Mouse (Mus musculus) cerebellum, adult 11-12 months (tissue): ENCODE measurements around the gene Rpl7a.
"Not testable (repeated sequence)": the region's sequence is repeated elsewhere in the genome, so short reads cannot be mapped to it uniquely, and the experiment has no call there.

ENCODE experiments used
- DNase-seq: peaks from one replicate; pipeline ENCODE4 v3.0.0; 2022

The Rpl7a gene

DNA sequence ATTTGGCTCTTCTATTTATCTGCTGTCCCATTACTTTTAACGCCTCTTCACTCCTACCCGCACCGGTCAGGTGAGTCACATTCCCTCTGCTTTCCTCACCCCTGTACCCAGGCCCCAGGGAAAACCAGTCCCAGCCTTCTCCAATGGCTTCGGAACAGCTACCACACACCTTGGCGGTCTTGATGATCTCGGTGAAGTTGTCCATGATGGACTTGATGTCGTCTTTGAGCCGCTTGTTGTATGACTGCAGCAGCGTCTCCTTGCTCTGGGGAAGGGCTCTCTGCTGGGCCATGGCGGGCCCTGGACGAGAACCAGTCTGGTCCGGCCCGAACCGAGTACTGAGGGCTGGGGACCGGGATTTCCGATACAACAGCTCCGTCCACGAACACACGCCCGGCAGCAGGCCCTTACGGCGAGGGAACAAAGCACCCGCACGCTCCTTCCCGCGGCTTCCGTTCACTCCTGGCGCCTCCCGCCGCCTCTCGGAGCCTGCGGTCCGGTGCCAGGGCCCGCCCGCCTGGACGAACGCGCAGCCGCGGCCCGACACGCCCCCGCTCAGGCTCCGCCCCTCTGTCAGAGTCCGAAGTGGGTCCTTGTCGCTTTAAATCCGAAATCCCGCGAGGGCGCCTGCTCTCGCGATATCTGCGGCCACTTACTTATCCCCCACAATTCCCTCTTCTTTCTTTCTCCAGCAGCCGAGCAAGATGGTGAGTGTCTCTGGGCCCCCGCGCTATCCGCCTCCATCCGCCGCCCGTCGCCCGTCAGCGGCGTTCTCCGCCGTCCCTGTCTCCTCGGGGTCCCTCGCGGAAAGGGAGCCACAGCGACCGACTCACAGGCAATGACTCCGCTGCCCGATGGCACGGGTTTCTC, at the start of gene Rpl7a, which contains the start of gene Med22:
TSS of gene Rpl7a (plus strand) at position 641 of the 870 bp plus-strand sequence.
TSS of gene Med22 (minus strand) at position 554 of the 870 bp plus-strand sequence.
- DNase-seq = peak; percentile 99

DNA sequence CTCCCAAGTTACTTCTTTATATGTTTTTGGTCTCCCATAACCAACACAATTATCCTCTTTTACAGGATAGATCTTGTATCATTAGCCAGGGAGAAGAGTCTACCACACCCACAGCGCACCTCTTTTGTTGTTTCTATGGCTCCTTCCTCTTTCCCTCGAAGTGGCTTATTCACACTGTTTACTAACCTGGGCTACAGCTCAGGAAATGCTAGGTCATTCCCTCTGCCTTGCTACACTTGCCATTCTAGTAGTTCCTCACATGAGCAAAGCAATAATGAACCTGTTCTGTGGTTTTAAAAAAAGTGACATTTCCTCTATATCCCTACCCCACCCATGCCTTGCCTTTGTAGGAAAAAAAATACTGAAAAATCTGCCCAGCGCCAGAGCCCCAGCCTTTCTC, 47.7 kb upstream of the Rpl7a start:
- DNase-seq = no peak

DNA sequence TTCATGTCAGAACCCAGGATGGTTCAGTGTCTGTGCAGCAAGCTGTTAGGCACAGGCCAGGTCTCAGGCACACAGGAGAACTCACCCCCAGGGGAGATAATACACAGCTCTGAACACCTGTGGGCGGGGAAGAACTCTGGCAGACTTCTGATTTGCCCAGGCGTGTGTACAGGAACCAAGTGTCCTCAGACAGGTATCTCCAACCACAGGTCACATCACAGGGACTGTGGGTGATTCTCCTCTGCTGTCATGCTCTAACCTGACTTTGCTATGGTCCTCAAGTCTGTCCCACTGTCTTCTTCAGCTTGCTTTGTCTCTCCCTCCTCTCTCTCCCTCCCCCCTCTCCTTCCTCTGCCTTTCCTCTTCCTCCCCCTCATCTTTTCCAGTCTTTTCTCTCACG, 45.7 kb upstream of the Rpl7a start, which contains the start of gene Abo:
TSS of gene Abo (minus strand) at position 101 of the 400 bp plus-strand sequence.
- no peak for DNase-seq

DNA sequence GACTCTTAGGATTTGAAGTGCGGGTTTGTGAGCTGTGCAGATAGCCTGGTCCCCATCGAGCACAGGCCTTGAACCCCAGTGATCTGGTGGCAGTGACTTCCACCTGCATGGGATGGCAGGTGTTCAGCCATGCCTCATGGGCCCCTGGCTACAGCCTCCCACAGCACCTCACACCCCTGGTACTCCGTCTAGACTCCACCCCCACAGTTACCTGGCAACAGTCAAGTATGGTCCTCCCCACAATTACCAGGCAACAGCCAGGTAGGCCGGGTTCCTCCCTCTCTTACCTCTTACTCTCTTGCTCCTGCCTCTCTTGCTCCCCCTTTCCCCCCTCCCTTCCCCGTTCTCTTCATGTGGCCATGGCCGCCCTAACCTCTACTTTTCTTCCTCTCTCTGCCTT, 39.9 kb upstream of the Rpl7a start:
- DNase-seq = no peak

DNA sequence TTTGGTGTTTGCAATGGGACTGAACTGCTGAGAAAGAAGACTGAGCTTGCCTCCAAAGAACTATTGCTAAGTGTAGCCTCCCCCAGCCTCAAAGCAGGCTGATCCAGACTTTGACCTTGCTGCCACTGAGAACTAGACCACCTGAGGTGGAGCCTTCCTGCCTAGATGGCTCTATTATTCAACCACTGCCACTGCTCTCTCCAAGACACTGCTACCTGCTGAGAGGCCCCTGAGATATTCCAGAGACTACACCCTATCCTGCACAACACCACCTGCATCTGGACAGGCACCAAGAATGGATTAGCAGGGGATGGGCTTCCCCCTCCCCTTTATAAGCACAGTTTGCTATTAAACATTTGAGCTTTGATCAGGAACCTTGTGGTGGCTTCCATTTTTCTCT, 32.0 kb upstream of the Rpl7a start:
- DNase-seq = no peak

DNA sequence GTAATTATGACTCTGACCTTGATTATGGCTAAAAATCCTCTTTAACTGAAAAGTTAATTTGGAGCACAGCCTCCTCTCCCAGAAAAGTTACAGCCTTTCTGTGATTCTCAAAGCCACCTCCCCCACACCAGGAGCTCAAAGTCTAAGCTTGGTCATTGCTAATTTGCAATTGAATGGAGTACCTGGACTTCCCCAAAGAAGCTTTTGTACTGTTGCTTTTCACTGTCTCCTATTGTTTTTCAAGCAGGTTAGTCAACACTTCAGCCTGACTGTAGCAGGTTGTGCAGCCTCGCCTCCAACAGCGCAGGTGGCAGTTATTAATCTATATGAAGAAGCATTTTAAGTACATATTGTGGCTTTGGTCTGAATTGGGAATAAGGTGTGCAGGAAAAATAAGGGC, 25.0 kb upstream of the Rpl7a start:
- DNase-seq = not testable (repeated sequence)

DNA sequence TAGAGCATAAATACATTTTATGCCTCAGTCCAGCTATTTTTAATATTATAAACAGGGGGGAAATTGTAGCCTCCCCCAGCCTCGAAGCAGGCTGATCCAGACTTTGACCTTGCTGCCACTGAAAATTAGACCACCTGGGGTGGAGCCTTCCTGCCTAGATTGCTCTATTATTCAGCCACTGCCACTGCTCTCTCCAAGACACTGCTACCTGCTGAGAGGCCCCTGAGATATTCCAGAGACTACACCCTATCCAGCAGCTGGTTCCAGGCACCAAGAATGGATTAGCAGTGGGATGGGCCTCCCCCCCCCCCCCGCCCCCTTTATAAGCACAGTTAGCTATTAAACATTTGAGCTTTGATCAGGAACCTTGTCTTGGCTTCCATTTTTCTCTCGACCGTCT, 24.4 kb upstream of the Rpl7a start:
- DNase-seq = not testable (repeated sequence)

DNA sequence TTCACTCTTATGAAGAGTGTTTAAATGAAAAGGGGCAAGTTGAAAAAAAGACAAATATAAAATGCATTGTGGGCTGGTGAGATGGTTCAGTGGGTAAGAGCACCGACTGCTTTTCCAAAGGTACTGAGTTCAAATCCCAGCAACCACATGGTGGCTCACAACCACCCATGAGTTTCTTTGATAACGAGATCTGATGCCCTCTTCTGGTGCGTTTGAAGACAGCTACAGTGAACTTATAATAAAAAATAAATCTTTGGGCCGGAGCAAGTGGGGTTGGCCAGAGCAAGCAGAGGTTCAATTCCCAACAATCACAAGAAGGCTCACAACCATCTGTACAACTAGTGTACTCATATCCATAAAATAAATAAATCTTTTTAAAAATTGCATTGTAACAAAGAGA, 14.7 kb upstream of the Rpl7a start:
- no peak for DNase-seq

DNA sequence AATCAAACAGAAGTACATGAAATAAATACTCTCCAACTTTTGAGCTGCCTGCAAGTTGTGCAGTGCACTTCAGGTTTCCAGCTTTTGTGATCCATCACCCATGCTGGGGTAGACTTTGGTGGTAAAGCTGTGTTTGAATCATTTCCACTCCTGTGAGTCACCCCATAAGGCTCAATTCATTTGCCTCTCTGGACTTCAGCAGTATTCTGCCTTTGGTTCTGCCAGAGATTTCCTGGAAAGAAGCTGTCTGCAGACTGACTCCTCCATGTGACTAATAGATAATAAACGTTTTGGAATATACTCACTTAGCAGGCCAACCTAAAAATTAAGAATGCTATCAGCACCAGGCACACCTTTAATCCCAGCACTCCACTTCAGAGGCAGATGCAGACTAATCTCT, 9.8 kb upstream of the Rpl7a start:
- DNase-seq = no peak

DNA sequence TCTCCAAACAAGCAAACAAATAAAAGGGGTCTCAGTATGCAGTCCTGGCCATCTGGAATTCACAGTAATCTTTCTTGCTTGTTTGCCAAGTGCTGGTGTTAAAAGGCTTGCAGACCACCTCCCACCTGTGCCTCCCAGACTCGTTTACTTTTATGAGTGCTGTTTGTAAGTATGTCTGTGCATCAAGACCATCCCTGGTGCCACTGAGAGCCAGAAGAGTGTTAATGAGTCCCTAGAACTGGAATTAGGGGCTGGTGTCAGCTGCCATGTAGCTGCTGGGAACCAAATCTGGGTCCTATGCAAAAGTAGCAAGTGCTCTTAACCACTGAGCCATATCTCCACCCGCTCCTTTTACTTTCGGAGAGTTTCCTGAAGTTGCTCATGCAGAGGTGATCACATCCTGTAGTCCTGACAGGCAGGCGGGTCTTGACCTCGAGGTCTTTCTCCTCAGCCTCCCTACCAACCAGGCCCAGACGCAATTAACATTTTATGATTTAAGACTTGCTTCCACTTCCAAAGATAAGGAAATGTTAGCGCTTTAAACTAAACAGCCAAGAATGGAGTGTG, 8.6 kb upstream of the Rpl7a start:
- DNase-seq = no peak

DNA sequence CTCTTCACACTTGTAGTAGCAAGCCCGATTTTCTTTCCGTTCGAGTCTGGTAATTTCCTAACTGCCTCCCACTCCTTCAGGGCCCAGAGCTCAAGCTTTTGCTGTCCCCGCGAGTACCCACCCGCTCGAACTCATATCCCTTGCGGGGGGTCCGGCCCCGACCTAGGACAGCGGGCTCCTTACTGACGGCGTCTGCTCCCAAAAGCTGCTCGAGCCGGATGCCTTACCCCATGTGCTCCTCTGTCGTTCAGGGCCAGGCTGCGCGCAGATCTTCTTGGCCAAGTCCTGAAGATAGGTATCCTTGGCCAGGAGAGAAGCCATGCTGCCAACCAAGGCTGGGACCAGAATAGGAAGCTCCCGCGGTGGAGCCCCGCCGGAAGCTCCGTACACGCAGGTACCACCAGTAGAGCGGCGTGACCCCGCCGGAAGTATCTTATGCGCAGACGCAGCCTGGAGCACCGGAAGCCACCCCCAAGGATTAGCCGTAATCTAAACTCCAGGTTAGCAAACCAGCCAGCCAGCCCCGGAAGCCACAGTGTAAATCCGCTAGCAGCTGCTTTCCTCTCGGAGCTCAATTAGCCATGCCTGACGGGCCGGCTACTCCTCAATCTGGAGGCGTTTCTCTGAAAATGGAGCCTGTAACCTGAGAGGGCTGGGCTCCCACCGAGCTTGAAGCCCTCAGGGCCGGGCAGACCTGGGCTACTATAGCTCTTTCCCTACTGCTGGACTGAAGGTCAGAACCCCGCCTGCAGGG, 7.9 kb upstream of the Rpl7a start, which contains the start of gene Surf6:
TSS of gene Surf6 (minus strand) at position 413 of the 754 bp plus-strand sequence.
- peak; percentile 96 for DNase-seq

DNA sequence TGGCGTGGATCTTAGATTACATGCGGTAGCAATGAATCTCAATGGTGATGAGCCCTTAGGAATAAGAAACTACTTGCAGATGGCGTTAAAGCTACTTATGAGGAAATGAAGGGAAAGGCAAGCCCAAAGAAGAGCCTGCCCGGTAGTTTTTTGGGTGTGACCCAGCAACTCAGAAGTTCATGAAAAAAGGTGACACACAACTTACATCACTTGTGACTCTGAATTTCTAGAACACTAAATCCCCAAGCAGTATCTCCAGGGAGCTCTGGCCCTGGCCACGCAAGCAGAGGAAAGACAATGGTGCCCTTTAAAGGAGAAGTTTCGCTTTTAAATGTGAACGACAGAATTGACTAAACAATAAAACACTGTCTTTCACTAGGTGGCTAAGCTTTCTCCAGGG, 7.3 kb upstream of the Rpl7a start:
- DNase-seq = no peak

DNA sequence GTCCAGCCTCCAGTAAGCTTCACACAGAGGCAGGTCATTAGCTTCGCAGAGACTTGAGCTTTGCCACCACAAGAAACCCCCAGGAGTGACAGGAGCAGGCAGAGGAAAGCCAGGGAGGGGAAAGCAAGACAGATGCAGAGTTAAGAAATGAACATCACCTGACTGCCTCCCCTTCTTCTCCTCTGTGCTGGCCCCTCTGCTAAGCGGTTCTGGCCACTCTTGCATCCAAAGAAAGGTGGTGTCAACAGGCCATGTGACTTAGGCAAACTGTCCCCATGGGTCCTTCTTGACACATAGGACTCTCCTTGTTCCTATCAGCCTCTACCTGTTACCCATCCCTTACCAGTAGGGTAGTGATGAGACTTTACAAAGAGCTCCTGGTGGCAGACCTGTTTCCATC, 4.6 kb upstream of the Rpl7a start:
- DNase-seq = no peak

DNA sequence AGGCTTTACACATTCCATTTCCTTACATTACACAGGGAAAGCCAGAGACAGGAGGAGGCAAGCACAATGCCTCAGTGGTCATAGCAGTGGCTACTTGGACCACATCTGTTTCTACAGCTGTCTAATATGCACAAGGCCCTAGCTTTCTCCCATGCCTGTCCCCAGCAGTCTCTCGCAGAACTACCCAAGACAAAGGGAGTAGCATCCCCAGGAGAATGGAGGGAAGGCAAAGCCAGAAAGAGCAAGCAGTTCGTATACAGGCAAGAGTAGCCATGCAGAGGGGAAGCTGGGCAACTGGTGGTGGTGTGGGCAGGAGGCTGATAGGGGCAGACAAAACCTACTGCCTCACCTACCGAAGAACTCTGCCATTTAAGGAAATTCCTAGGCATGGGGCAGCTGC, 4.1 kb upstream of the Rpl7a start:
- DNase-seq = no peak

DNA sequence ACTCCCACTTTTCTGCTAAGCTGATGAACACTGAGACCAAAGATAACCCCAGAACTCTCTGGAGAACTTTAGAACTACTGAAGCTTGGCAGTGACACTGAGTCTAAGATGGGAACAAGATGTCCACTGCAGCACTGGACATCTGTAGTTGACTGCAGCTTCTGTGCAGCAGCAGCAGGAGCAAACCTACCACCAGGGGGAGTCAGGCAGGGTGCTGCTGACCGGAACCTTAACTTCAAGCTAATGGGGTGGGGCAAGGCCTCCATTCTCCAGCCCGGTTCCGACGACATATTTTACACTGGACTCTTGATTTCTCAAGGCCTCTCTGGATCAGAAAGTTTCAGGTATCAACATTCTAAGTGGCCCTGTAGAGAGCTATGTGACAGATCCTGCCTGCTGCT, 3.5 kb upstream of the Rpl7a start:
- DNase-seq = no peak

DNA sequence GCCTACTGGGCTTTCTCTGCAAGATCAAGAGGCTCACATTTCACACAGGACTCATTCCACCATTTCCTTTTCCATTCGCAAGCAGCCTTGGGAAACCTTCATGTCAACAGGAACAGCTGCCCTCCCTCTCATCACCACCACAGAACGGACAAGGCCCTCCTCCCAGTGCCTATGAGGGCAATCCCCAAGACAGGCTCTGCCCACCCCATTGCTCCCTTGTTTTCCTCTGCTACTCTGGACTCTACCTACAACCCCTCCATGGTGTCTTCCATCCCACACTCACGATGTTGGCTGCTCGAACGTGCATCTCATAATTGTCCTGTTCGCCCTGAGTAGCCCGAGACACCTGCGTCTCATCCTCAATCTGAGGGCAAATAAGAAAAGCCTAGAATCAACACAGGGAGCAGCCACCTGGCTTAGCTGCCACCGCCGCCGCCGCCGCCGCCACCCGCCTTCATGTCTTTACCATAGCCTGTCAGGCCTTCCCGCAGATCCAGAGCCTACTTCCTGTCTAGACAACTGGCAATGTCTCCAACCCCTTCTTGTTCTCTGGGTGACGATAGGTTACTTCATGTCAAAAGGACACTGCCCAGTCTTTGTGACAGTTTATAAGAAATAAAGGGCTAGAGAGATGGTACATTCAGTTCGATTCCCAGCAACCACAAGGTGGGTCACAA, 1.7 kb upstream of the Rpl7a start:
- DNase-seq = no peak

DNA sequence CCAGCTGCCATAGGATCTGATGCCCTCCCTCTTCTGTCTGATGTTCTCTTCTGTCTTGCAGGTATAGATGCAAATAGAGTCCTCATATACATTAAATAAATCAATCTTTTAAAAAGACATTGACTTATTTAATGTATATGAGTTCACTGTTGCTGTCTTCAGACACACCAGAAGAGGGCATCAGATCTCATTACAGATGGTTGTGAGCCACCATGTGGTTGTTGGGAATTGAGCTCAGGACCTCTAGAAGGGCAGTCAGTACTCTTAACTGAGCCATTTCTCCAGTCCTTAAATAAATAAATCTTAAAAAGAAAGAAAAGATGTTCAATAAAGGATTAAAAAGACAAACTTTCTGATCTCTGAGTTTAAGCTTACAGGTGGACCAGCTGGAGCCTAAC, 1.2 kb upstream of the Rpl7a start:
- no peak for DNase-seq

DNA sequence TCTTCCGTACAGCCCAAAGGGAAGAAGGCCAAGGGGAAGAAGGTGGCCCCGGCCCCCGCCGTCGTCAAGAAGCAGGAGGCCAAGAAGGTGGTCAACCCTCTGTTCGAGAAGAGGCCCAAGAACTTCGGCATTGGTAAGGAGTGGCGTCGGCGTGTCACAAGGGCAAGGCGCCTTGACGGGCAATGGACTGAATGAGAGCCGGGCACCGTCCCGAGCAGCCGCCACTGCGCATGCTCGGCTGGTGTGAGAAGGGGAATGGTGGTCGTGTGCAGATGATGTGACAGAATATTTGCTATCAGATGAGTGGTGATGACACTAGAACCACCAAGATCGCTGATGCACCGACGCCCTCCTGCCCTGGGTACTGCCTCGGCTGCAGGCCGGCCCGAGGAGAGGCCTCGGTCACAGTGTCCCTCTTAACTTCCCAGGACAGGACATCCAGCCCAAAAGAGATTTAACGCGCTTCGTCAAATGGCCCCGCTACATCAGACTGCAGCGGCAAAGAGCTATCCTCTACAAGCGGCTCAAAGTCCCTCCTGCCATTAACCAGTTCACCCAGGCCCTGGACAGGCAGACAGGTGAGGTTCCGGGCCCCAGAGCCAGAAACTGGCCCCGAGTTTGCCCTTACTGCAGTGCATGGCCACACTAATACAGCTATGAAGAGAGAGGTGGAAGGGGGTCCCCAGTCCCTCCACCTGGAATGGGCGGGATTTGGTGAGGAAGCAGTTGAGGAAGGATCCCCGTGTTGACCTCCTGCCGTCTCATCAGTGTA, 616 bp downstream of the Rpl7a start:
- no peak for DNase-seq

DNA sequence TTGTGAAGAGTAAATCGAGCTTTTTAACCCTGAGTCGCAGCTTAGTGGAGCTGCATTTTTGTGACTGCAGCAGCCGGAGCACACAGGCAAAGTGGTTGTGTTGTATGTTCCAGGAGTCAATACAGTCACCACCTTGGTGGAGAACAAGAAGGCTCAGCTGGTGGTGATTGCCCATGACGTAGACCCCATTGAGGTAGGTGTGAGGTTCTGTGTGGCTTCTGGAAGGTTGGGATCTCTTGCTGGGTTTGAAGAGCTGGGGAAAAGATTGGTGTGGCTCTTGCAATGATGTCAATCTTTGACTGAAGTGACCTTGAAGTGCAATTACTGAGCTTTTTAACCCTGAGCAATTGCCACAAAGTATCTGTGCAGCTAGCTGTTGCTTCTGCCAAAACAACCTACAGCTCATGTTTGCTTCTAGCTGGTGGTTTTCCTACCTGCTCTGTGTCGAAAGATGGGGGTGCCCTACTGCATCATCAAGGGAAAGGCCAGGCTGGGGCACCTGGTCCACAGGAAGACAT, 1.7 kb downstream of the Rpl7a start:
- DNase-seq = no peak

DNA sequence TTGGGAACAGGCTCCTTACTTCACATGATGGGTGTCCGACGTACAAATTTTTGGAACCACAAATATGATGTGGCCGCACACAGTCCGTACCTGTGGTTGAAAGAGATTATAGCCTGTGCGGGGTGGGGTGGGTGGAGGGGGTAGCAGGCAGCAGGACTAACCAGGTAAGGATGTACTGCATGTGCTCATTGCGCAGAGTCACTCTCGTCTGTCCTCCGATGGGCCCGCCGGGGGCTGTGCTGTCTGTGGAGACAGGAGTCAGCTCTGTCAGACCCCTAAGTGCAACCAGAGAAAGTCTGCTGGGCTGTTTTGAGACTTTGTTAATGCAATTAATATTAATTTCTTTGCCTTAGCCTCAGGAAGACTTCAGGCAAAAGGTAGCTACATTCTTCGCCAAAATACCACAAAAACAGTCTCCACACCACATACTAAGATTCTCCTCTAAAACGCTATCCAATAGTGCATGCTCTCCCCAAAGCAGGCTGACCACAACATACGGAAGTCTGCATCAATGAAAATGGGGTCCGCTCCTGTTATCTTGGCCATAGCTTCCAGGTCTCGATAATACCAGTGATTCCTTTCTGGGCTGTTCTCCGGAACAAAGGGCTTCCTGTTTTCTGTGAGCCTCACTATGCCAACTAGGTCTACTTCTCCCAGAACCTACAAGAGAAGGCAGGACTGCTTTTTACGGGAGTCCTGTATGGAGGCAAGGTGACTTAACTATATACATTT, 3.0 kb downstream of the Rpl7a start:
- no peak for DNase-seq
